In genomic region chr4:129447778-129448563, GRCm38 (mm10) we compare ENCODE assay signal across 19 mouse cellular contexts. TPM values are rescaled to one million over a fixed set of nuclear protein-coding genes. Genes with fewer than 3 reads are reported as not detected.
DNase-seq lines count a peak whose midpoint lies in the region; ATAC-seq and TF ChIP-seq lines count a peak whose summit lies in the region.
"Had no signal": no experiment of that assay in that cellular context is flagged by ENCODE, and none has a peak within 500 bp of the region (broad histone marks: within the 10 kb centered on the region; RNA-seq: fewer than 3 reads in every experiment).

No protein-coding gene starts in this region.

- no peak for ATAC-seq in heart, embryonic 15.5 days (replicated peaks; ENCODE audit: insufficient number of reproducible peaks, insufficient read depth, low FRiP score, low read depth)
- peak; percentile 81 for ATAC-seq in lung, postnatal 0 days
- 0 out of 2 replicates have a peak, but pooled peaks have one; percentile 47 for ATAC-seq in stomach, embryonic 16.5 days (ENCODE audit: insufficient read depth, low FRiP score)
- ATAC-seq in hindbrain, embryonic 16.5 days, result no peak
- ATAC-seq: forebrain, embryonic 15.5 days; midbrain, embryonic 16.5 days had no signal

- peaks cover 16% of the 10 kb centered on the region for H3K4me1 ChIP-seq in heart, embryonic 15.5 days (replicated peaks)
- H3K4me1 ChIP-seq in lung, postnatal 0 days (ENCODE audit: insufficient read depth, low read depth, low read length), result peaks cover 5% of the 10 kb centered on the region; the same call in 1 of the 2 replicates
- no peaks in the 10 kb centered on the region for H3K4me1 ChIP-seq in stomach, embryonic 16.5 days (ENCODE audit: control insufficient read depth, insufficient read depth, low read length)
- H3K4me1 ChIP-seq in hindbrain, embryonic 16.5 days (ENCODE audit: control insufficient read depth, insufficient read depth, low read depth, low read length), result no peaks in the 10 kb centered on the region
- H3K4me1 ChIP-seq: forebrain, embryonic 15.5 days had no signal

- H3K4me3 ChIP-seq in heart, embryonic 15.5 days, result no peak overlapping the region
- H3K4me3 ChIP-seq in lung, postnatal 0 days (ENCODE audit: low read depth, low read length), result no peak overlapping the region
- no peak overlapping the region for H3K4me3 ChIP-seq in stomach, embryonic 16.5 days (replicated peaks; ENCODE audit: low read length)
- no peak overlapping the region for H3K4me3 ChIP-seq in hindbrain, embryonic 16.5 days (ENCODE audit: low read length)
- H3K4me3 ChIP-seq: forebrain, embryonic 15.5 days; left cerebral cortex, adult 2 months; liver, embryonic 13.5 days had no signal

- peak; percentile 28; the same call in 1 of the 2 replicates for TF ChIP-seq EP300 in lung, postnatal 0 days (IDR thresholded peaks at IDR 0.05)

- H3K9me3 ChIP-seq in heart, embryonic 15.5 days (replicated peaks), result no peaks in the 10 kb centered on the region
- no peaks in the 10 kb centered on the region for H3K9me3 ChIP-seq in lung, postnatal 0 days (ENCODE audit: low read length)
- no peaks in the 10 kb centered on the region for H3K9me3 ChIP-seq in stomach, embryonic 16.5 days (replicated peaks; ENCODE audit: control insufficient read depth, low read length)
- H3K9me3 ChIP-seq in hindbrain, embryonic 16.5 days (ENCODE audit: control insufficient read depth, low read length), result no peaks in the 10 kb centered on the region
- H3K9me3 ChIP-seq: forebrain, embryonic 15.5 days; liver, embryonic 13.5 days had no signal

- H3K36me3 ChIP-seq in heart, embryonic 15.5 days, result no peaks in the 10 kb centered on the region
- H3K36me3 ChIP-seq in lung, postnatal 0 days (ENCODE audit: insufficient read depth, low read length), result no peaks in the 10 kb centered on the region
- H3K36me3 ChIP-seq in stomach, embryonic 16.5 days (ENCODE audit: control insufficient read depth, insufficient read depth, low read length), result no peaks in the 10 kb centered on the region
- no peaks in the 10 kb centered on the region for H3K36me3 ChIP-seq in hindbrain, embryonic 16.5 days (ENCODE audit: control insufficient read depth, insufficient read depth, low read length)
- H3K36me3 ChIP-seq: forebrain, embryonic 15.5 days; liver, embryonic 13.5 days had no signal

- H3K9ac ChIP-seq in heart, embryonic 15.5 days, result no peak overlapping the region
- no peak overlapping the region for H3K9ac ChIP-seq in lung, postnatal 0 days (replicated peaks; ENCODE audit: low read depth)
- no peak overlapping the region for H3K9ac ChIP-seq in stomach, embryonic 16.5 days (ENCODE audit: low read length)
- H3K9ac ChIP-seq in hindbrain, embryonic 16.5 days (ENCODE audit: low read depth, low read length), result no peak overlapping the region
- H3K9ac ChIP-seq: forebrain, embryonic 15.5 days; liver, embryonic 13.5 days had no signal

- TF ChIP-seq CTCF in lung, postnatal 0 days (IDR thresholded peaks at IDR 0.05), result no peak

- H3K27ac ChIP-seq in heart, embryonic 15.5 days, result peak overlapping the region; percentile 48
- peak overlapping the region; percentile 64; the same call in 1 of the 2 replicates for H3K27ac ChIP-seq in lung, postnatal 0 days (ENCODE audit: low read length)
- H3K27ac ChIP-seq in stomach, embryonic 16.5 days (ENCODE audit: low read length), result no peak overlapping the region
- H3K27ac ChIP-seq in hindbrain, embryonic 16.5 days (ENCODE audit: low read depth, low read length), result no peak overlapping the region
- H3K27ac ChIP-seq: forebrain, embryonic 15.5 days; left cerebral cortex, adult 2 months; liver, embryonic 13.5 days had no signal

- no peak overlapping the region for H3K4me2 ChIP-seq in heart, embryonic 15.5 days
- H3K4me2 ChIP-seq in lung, postnatal 0 days (replicated peaks; ENCODE audit: low read depth, low read length), result no peak overlapping the region
- no peak overlapping the region for H3K4me2 ChIP-seq in stomach, embryonic 16.5 days (ENCODE audit: low read depth, low read length)
- H3K4me2 ChIP-seq in hindbrain, embryonic 16.5 days (ENCODE audit: low read length), result no peak overlapping the region
- H3K4me2 ChIP-seq: forebrain, embryonic 15.5 days; liver, embryonic 13.5 days had no signal

- no peaks in the 10 kb centered on the region for H3K27me3 ChIP-seq in heart, embryonic 15.5 days
- no peaks in the 10 kb centered on the region for H3K27me3 ChIP-seq in lung, postnatal 0 days (replicated peaks; ENCODE audit: insufficient read depth, low read length)
- H3K27me3 ChIP-seq in stomach, embryonic 16.5 days (ENCODE audit: control insufficient read depth, insufficient read depth, low read length), result no peaks in the 10 kb centered on the region
- H3K27me3 ChIP-seq in hindbrain, embryonic 16.5 days (replicated peaks; ENCODE audit: control insufficient read depth, insufficient read depth, low read length), result no peaks in the 10 kb centered on the region
- H3K27me3 ChIP-seq: forebrain, embryonic 15.5 days had no signal

- 53% methylated on average over 11 of the region's 11 CpGs for WGBS in heart, embryonic 15.5 days
- 60% methylated on average over 11 of the region's 11 CpGs for WGBS in lung, postnatal 0 days
- WGBS in stomach, embryonic 16.5 days, result 71% methylated on average over 11 of the region's 11 CpGs
- WGBS in hindbrain, embryonic 16.5 days, result 85% methylated on average over 11 of the region's 11 CpGs

- DNase-seq in heart, postnatal 4 days, result no peak
- peak; percentile 52 for DNase-seq in lung, postnatal 0 days (ENCODE audit: low spot score)
- no peak for DNase-seq in lung, postnatal 4 days
- DNase-seq in MEL-GATA-1-ER (ENCODE audit: extremely low read depth, low read depth), result peak; percentile 49
- DNase-seq: cerebellum, adult 9-11 months; gastrocnemius, postnatal 36 days; kidney, adult 18-20 months; kidney, postnatal 10 days; liver, embryonic 13.5 days had no signal

RNA-seq across cellular contexts. Expression of gene Zbtb8b, which starts 7.3 kb away (rescaled TPM):
- polyA plus RNA-seq in heart, embryonic 15.5 days (2015; fragmentation: Nextera tagmentation; extraction: Ambion mirVana), result 5.8 and 6.2 TPM in 2 replicates
- total RNA-seq in heart, postnatal 4 days (2021), result 1 to 10 TPM in 1 of 2 experiments, under 1 TPM in 1; 0.92 to 1.2 TPM
- 1.8 and 2.8 TPM in 2 replicates for polyA plus RNA-seq in lung, postnatal 0 days (2015; fragmentation: Nextera tagmentation; extraction: Ambion mirVana)
- polyA plus RNA-seq in stomach, embryonic 16.5 days (2015; fragmentation: Nextera tagmentation; extraction: Ambion mirVana), result 1.4 and 1.6 TPM in 2 replicates
- polyA plus RNA-seq in hindbrain, embryonic 16.5 days (2015; fragmentation: Nextera tagmentation; extraction: Ambion mirVana), result 18.0 and 19.2 TPM in 2 replicates
- total RNA-seq: gastrocnemius, postnatal 36 days; hematopoietic stem cell, adult 5-6 weeks; megakaryocyte, adult 5-6 weeks had no signal

RNA-seq across cellular contexts. Expression of gene Bsdc1, which starts 13.4 kb away (rescaled TPM):
- polyA plus RNA-seq in heart, embryonic 15.5 days (2015; fragmentation: Nextera tagmentation; extraction: Ambion mirVana), result 23.1 and 27.2 TPM in 2 replicates
- 10 to 100 TPM; 34.0 to 36.6 TPM for total RNA-seq in heart, postnatal 4 days (2021)
- 29.0 TPM in 2 replicates for polyA plus RNA-seq in lung, postnatal 0 days (2015; fragmentation: Nextera tagmentation; extraction: Ambion mirVana)
- 28.0 and 30.5 TPM in 2 replicates for polyA plus RNA-seq in stomach, embryonic 16.5 days (2015; fragmentation: Nextera tagmentation; extraction: Ambion mirVana)
- polyA plus RNA-seq in hindbrain, embryonic 16.5 days (2015; fragmentation: Nextera tagmentation; extraction: Ambion mirVana), result 34.6 and 37.4 TPM in 2 replicates

RNA-seq across cellular contexts. Expression of gene Tssk3, which starts 42.9 kb away (rescaled TPM):
- not detected in 2 replicates for polyA plus RNA-seq in heart, embryonic 15.5 days (2015; fragmentation: Nextera tagmentation; extraction: Ambion mirVana)
- total RNA-seq in heart, postnatal 4 days (2021), result not detected
- 0.11 and 0.12 TPM in 2 replicates for polyA plus RNA-seq in lung, postnatal 0 days (2015; fragmentation: Nextera tagmentation; extraction: Ambion mirVana)
- polyA plus RNA-seq in stomach, embryonic 16.5 days (2015; fragmentation: Nextera tagmentation; extraction: Ambion mirVana), result not detected in 2 replicates
- 0.72 and 0.79 TPM in 2 replicates for polyA plus RNA-seq in hindbrain, embryonic 16.5 days (2015; fragmentation: Nextera tagmentation; extraction: Ambion mirVana)
- total RNA-seq: gastrocnemius, postnatal 36 days; hematopoietic stem cell, adult 5-6 weeks; left cerebral cortex, adult 2 months; megakaryocyte, adult 5-6 weeks had no signal
- polyA plus RNA-seq: limb, embryonic 11.5 days had no signal

RNA-seq across cellular contexts. Expression of gene Fam229a, which starts 43.0 kb away (rescaled TPM):
- 0.27 TPM in 1 of 2 replicates, not detected in the other for polyA plus RNA-seq in heart, embryonic 15.5 days (2015; fragmentation: Nextera tagmentation; extraction: Ambion mirVana)
- total RNA-seq in heart, postnatal 4 days (2021), result not detected
- polyA plus RNA-seq in lung, postnatal 0 days (2015; fragmentation: Nextera tagmentation; extraction: Ambion mirVana), result 0.89 and 2.5 TPM in 2 replicates
- not detected in 2 replicates for polyA plus RNA-seq in stomach, embryonic 16.5 days (2015; fragmentation: Nextera tagmentation; extraction: Ambion mirVana)
- 0.81 and 1.4 TPM in 2 replicates for polyA plus RNA-seq in hindbrain, embryonic 16.5 days (2015; fragmentation: Nextera tagmentation; extraction: Ambion mirVana)
- total RNA-seq: gastrocnemius, postnatal 36 days; hematopoietic stem cell, adult 5-6 weeks; layer of hippocampus, adult 8-10 months; megakaryocyte, adult 5-6 weeks had no signal
- polyA plus RNA-seq: forebrain, embryonic 15.5 days; limb, embryonic 11.5 days had no signal

Comparison
In these comparisons a context has a peak if more than half of its experiments do, and no peak if none do; other contexts are left out.
1. DNase-seq: peak in lung, postnatal 0 days (single experiment) and MEL-GATA-1-ER (single experiment); none in heart, postnatal 4 days (single experiment) and lung, postnatal 4 days (0 of 2).
2. ATAC-seq: peak in lung, postnatal 0 days (single experiment) and stomach, embryonic 16.5 days (single experiment); none in heart, embryonic 15.5 days (single experiment) and hindbrain, embryonic 16.5 days (single experiment).
3. H3K27ac ChIP-seq: peak in heart, embryonic 15.5 days (single experiment) and lung, postnatal 0 days (single experiment); none in stomach, embryonic 16.5 days (single experiment) and hindbrain, embryonic 16.5 days (single experiment).